Mouse (Mus musculus): ENCODE data around the gene Lcmt1. TPM values are rescaled to one million over a fixed set of nuclear protein-coding genes. Genes with fewer than 3 reads are reported as not detected.

Lcmt1 gene
- total and polyA plus RNA-seq, 2 experiments from 2014 or later = 62.8 to 114 TPM

DNA sequence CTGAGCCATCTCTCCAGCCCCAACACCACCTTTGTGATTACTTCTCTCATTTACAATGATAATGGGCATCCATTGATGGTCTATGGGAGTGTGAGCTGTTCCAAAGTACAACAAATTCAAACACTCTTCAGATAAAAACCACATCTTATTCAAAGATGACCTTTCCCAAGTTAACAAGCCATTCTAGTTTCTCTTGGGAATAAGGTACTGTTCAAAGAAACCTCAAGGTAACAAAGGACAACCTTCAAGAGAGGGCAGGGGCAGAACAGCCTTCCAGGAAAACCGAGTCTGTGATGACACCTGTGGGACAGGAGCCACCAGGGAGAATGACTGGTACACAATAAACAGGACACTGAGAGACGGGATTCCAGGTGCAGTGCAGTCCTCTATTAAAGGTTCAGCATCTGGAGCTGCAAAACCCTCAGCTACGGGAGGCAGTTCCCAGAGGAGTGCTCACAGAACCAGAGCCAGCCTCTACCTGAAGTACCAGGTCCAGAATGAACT is 24.5 kb upstream of the Lcmt1 start:
- Histone ChIP-seq H3K4me3 (ENCODE audit: low read depth, low read length) (no peak overlapping the region), H3K27ac (ENCODE audit: low read depth, low read length) (no peak overlapping the region), H3K4me1 (ENCODE audit: insufficient read depth, low read length) (no peaks in the 10 kb centered on the region; the same call in 1 of the 2 replicates), H3K9me3 (ENCODE audit: low read length) (no peaks in the 10 kb centered on the region), H3K36me3 (ENCODE audit: insufficient read depth, low read length) (no peaks in the 10 kb centered on the region), H3K9ac (replicated peaks; ENCODE audit: low read length, poor library complexity, severe bottlenecking) (no peak overlapping the region), H3K27me3 (ENCODE audit: insufficient read depth, low read length) (no peaks in the 10 kb centered on the region), H3K4me2 (ENCODE audit: low read depth, low read length, poor library complexity, severe bottlenecking) (no peak overlapping the region)
- TF ChIP-seq CTCF (IDR thresholded peaks at IDR 0.05) = no peak
- WGBS = 92% methylated on average over 3 of the region's 3 CpGs
- no peak for ATAC-seq (ENCODE audit: low FRiP score)
- no peak for DNase-seq (ENCODE audit: low spot score)

- no peak for TF ChIP-seq CTCF (IDR thresholded peaks at IDR 0.05)
- Histone ChIP-seq H3K9ac (replicated peaks; ENCODE audit: low read length, poor library complexity, severe bottlenecking) (no peak overlapping the region), H3K4me3 (ENCODE audit: low read depth, low read length) (no peak overlapping the region), H3K27ac (ENCODE audit: low read depth, low read length) (no peak overlapping the region), H3K4me2 (ENCODE audit: low read depth, low read length, poor library complexity, severe bottlenecking) (no peak overlapping the region), H3K27me3 (ENCODE audit: insufficient read depth, low read length) (no peaks in the 10 kb centered on the region), H3K4me1 (ENCODE audit: insufficient read depth, low read length) (no peaks in the 10 kb centered on the region; the same call in 1 of the 2 replicates), H3K9me3 (ENCODE audit: low read length) (no peaks in the 10 kb centered on the region), H3K36me3 (ENCODE audit: insufficient read depth, low read length) (no peaks in the 10 kb centered on the region)
- DNase-seq (ENCODE audit: low spot score) (no peak), ATAC-seq (ENCODE audit: low FRiP score) (no peak)
- WGBS = 88% methylated on average over 7 of the region's 7 CpGs
Measured at GRCm38 (mm10) chr7:123346631-123347290, 22.8 kb upstream of the Lcmt1 start.

DNA sequence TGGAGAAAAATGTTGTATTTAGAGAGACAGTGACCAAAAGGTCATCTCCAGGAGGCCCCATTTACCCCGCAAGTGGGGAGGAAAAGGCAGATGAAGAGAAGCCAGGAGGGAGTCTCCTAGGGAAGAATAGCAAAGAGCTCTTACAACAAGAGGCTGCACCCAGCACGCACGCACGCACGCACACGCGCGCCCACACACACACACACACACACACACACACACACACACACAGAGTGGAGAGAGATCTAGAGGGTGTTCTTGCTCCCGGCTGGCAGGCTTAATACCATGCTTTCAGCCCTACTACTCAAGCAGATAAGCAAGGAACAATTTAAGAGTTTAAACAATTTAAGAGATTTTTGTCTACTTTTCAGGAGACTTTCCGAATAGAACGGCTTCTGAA is 19.8 kb upstream of the Lcmt1 start:
- WGBS = 71% methylated on average over 11 of the region's 11 CpGs
- DNase-seq (ENCODE audit: low spot score) = no peak

GRCm38 (mm10) chr7:123350243-123350642 is 19.3 kb upstream of the Lcmt1 start:
- no peaks in the 10 kb centered on the region for H3K27me3 ChIP-seq (ENCODE audit: insufficient read depth, low read length)

More for the DNA sequence above, 19.8 kb upstream of the Lcmt1 start:
- no peaks in the 10 kb centered on the region for H3K9me3 ChIP-seq (ENCODE audit: low read length)
- no peaks in the 10 kb centered on the region for H3K36me3 ChIP-seq (ENCODE audit: insufficient read depth, low read length)
- H3K4me1 ChIP-seq (ENCODE audit: insufficient read depth, low read length) = no peaks in the 10 kb centered on the region; the same call in 1 of the 2 replicates
- no peak for ATAC-seq (ENCODE audit: low FRiP score)
- no peak overlapping the region for H3K4me2 ChIP-seq (ENCODE audit: low read depth, low read length, poor library complexity, severe bottlenecking)
- no peak overlapping the region for H3K9ac ChIP-seq (replicated peaks; ENCODE audit: low read length, poor library complexity, severe bottlenecking)
- TF ChIP-seq CTCF (IDR thresholded peaks at IDR 0.05) = no peak
- no peak overlapping the region for H3K27ac ChIP-seq (ENCODE audit: low read depth, low read length)
- H3K27me3 ChIP-seq (ENCODE audit: insufficient read depth, low read length) = no peaks in the 10 kb centered on the region
- no peak overlapping the region for H3K4me3 ChIP-seq (ENCODE audit: low read depth, low read length)

GRCm38 (mm10) chr7:123353081-123353480 is 16.5 kb upstream of the Lcmt1 start:
- ATAC-seq (ENCODE audit: low FRiP score) (no peak), DNase-seq (ENCODE audit: low spot score) (no peak)
- Histone ChIP-seq H3K4me1 (ENCODE audit: insufficient read depth, low read length) (no peaks in the 10 kb centered on the region; the same call in 1 of the 2 replicates), H3K9me3 (ENCODE audit: low read length) (no peaks in the 10 kb centered on the region), H3K4me3 (ENCODE audit: low read depth, low read length) (no peak overlapping the region), H3K27ac (ENCODE audit: low read depth, low read length) (no peak overlapping the region), H3K9ac (replicated peaks; ENCODE audit: low read length, poor library complexity, severe bottlenecking) (no peak overlapping the region), H3K27me3 (ENCODE audit: insufficient read depth, low read length) (no peaks in the 10 kb centered on the region), H3K36me3 (ENCODE audit: insufficient read depth, low read length) (no peaks in the 10 kb centered on the region), H3K4me2 (ENCODE audit: low read depth, low read length, poor library complexity, severe bottlenecking) (no peak overlapping the region)
- WGBS = 99% methylated on average over 4 of the region's 4 CpGs
- TF ChIP-seq CTCF (IDR thresholded peaks at IDR 0.05) = no peak

More at GRCm38 (mm10) chr7:123350243-123350642, 19.3 kb upstream of the Lcmt1 start:
- Histone ChIP-seq H3K4me3 (ENCODE audit: low read depth, low read length) (no peak overlapping the region), H3K4me1 (ENCODE audit: insufficient read depth, low read length) (no peaks in the 10 kb centered on the region; the same call in 1 of the 2 replicates), H3K36me3 (ENCODE audit: insufficient read depth, low read length) (no peaks in the 10 kb centered on the region), H3K9ac (replicated peaks; ENCODE audit: low read length, poor library complexity, severe bottlenecking) (no peak overlapping the region), H3K4me2 (ENCODE audit: low read depth, low read length, poor library complexity, severe bottlenecking) (no peak overlapping the region), H3K9me3 (ENCODE audit: low read length) (no peaks in the 10 kb centered on the region), H3K27ac (ENCODE audit: low read depth, low read length) (no peak overlapping the region)
- ATAC-seq (ENCODE audit: low FRiP score) (no peak), DNase-seq (ENCODE audit: low spot score) (no peak)
- no peak for TF ChIP-seq CTCF (IDR thresholded peaks at IDR 0.05)
- 74% methylated on average over 2 of the region's 2 CpGs for WGBS

DNA sequence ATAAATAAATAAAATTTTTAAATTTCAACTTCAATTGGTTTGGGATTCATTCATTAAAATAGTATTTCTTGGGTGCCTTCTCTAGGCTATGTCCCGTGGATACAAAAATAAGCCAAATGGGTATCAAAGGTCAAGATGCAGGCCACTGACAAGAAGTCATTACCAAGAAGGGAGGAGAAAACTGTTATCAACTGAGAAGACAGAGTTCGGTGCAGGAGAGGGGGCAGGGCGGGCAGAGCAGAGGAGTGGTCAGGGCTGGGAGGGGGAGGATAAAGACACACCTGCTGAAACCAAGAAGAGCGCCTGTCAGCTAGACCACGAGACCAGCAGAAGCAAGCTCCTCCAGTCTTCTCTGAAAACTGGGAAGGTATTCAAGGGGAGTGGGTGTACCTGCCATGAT is 15.7 kb upstream of the Lcmt1 start:
- Histone ChIP-seq H3K27me3 (ENCODE audit: insufficient read depth, low read length) (no peaks in the 10 kb centered on the region), H3K4me2 (ENCODE audit: low read depth, low read length, poor library complexity, severe bottlenecking) (no peak overlapping the region), H3K27ac (ENCODE audit: low read depth, low read length) (no peak overlapping the region), H3K9me3 (ENCODE audit: low read length) (no peaks in the 10 kb centered on the region), H3K9ac (replicated peaks; ENCODE audit: low read length, poor library complexity, severe bottlenecking) (no peak overlapping the region), H3K4me3 (ENCODE audit: low read depth, low read length) (no peak overlapping the region), H3K36me3 (ENCODE audit: insufficient read depth, low read length) (no peaks in the 10 kb centered on the region), H3K4me1 (ENCODE audit: insufficient read depth, low read length) (no peaks in the 10 kb centered on the region; the same call in 1 of the 2 replicates)
- WGBS = 84% methylated on average over 5 of the region's 5 CpGs
- DNase-seq (ENCODE audit: low spot score) (no peak), ATAC-seq (ENCODE audit: low FRiP score) (no peak)
- TF ChIP-seq CTCF (IDR thresholded peaks at IDR 0.05) = no peak
